Mouse (Mus musculus): ENCODE measurements at regions not wholly inside any gene's neighbourhood (a gene's known extent, or its start where the extent isn't known, plus 50 kb on each side); places are given as distances from the start of the nearest gene placed in this dataset.

GRCm38 (mm10) chr15:7676970-7677369 lies 133.7 kb upstream of the Gdnf start:
- no peak for TF ChIP-seq POLR2A (IDR thresholded peaks at IDR 0.05; ENCODE audit: low read depth, low read length)
- no peak for TF ChIP-seq CTCF (IDR thresholded peaks at IDR 0.05; ENCODE audit: extremely low read depth, insufficient read length, insufficient replicate concordance, low read depth, low read length)
